ENCODE assay signal across 8 mouse cellular contexts in genomic region chr9:35424671-35425070, GRCm38 (mm10). TPM values are rescaled to one million over a fixed set of nuclear protein-coding genes. Genes with fewer than 3 reads are reported as not detected.
DNase-seq lines count a peak whose midpoint lies in the region; ATAC-seq and TF ChIP-seq lines count a peak whose summit lies in the region.

No protein-coding gene starts in this region.

- no peaks in the 10 kb centered on the region for H3K9me3 ChIP-seq in intestine, embryonic 14.5 days (ENCODE audit: control insufficient read depth, low read length)
- H3K9me3 ChIP-seq in midbrain, postnatal 0 days (ENCODE audit: low read length) = no peaks in the 10 kb centered on the region

- peaks cover 32% of the 10 kb centered on the region for H3K4me1 ChIP-seq in intestine, embryonic 14.5 days (replicated peaks; ENCODE audit: control insufficient read depth, insufficient read depth, low read length)
- H3K4me1 ChIP-seq in midbrain, postnatal 0 days (ENCODE audit: insufficient read depth, low read length) = no peaks in the 10 kb centered on the region

- H3K4me3 ChIP-seq in intestine, embryonic 14.5 days (ENCODE audit: low read depth, low read length) = peak overlapping the region; percentile 32
- peak overlapping the region; percentile 26; the same call in 1 of the 2 replicates for H3K4me3 ChIP-seq in midbrain, postnatal 0 days (ENCODE audit: low read depth, low read length)

- DNase-seq in cerebellum, adult 9-10 months = peak; percentile 50
- no peak for DNase-seq in cerebellum, postnatal 4 days (ENCODE audit: low spot score in 2 of 2)
- DNase-seq in urinary bladder, postnatal 14 days (ENCODE audit: low spot score) = peak; percentile 17
- DNase-seq in urinary bladder, postnatal 4 days (ENCODE audit: low spot score in 2 of 2) = no peak
- DNase-seq in intestine, embryonic 14.5 days (ENCODE audit: low spot score) = peak; percentile 67
- DNase-seq in midbrain, postnatal 0 days (ENCODE audit: low spot score) = peak; percentile 69
- DNase-seq in urinary bladder, postnatal 10 days (ENCODE audit: low spot score) = no peak

- H3K27ac ChIP-seq in intestine, embryonic 14.5 days (ENCODE audit: low read depth) = peak overlapping the region; percentile 59
- H3K27ac ChIP-seq in midbrain, postnatal 0 days (ENCODE audit: low read depth, low read length) = no peak overlapping the region

- whole genome bisulfite sequencing in intestine, embryonic 14.5 days = 7% methylated on average over 8 of the region's 8 CpGs
- 7% methylated on average over 8 of the region's 8 CpGs for WGBS in midbrain, postnatal 0 days

- TF ChIP-seq CTCF in midbrain, postnatal 0 days (IDR thresholded peaks at IDR 0.05) = peak; percentile 45

- peak; percentile 8; the same call in 1 of the 2 replicates for ATAC-seq in intestine, embryonic 14.5 days (replicated peaks; ENCODE audit: low FRiP score, low TSS enrichment, low read depth)
- no peak for ATAC-seq in midbrain, postnatal 0 days (ENCODE audit: low FRiP score)
- ATAC-seq in megakaryocyte, adult 5-6 weeks (ENCODE audit: poor library complexity, severe bottlenecking) = no peak

- no peaks in the 10 kb centered on the region for H3K36me3 ChIP-seq in intestine, embryonic 14.5 days (ENCODE audit: control insufficient read depth, insufficient read depth, low read length)
- H3K36me3 ChIP-seq in midbrain, postnatal 0 days (ENCODE audit: insufficient read depth, low read length) = no peaks in the 10 kb centered on the region

- peak overlapping the region; percentile 18 for H3K9ac ChIP-seq in intestine, embryonic 14.5 days (ENCODE audit: low read length)
- peak overlapping the region; percentile 42 for H3K9ac ChIP-seq in midbrain, postnatal 0 days (replicated peaks; ENCODE audit: low read length, poor library complexity, severe bottlenecking)

- H3K4me2 ChIP-seq in intestine, embryonic 14.5 days (ENCODE audit: low read length) = peak overlapping the region; percentile 51
- H3K4me2 ChIP-seq in midbrain, postnatal 0 days (ENCODE audit: low read depth, low read length, poor library complexity, severe bottlenecking) = peak overlapping the region; percentile 54

- no peaks in the 10 kb centered on the region for H3K27me3 ChIP-seq in intestine, embryonic 14.5 days (replicated peaks; ENCODE audit: control insufficient read depth, insufficient read depth, low read length)
- no peaks in the 10 kb centered on the region for H3K27me3 ChIP-seq in midbrain, postnatal 0 days (ENCODE audit: insufficient read depth, low read length)

RNA-seq across cellular contexts. Expression of gene Cdon, which starts 3.7 kb away (rescaled TPM):
- 9.3 and 11.5 TPM in 2 replicates for polyA plus RNA-seq in intestine, embryonic 14.5 days (2014; fragmentation: Nextera tagmentation; extraction: Ambion mirVana)
- total RNA-seq in midbrain, postnatal 0 days (2014; rRNA removed) = 11.4 and 12.3 TPM in 2 replicates
- polyA plus RNA-seq in midbrain, postnatal 0 days (2015; fragmentation: Nextera tagmentation; extraction: Ambion mirVana) = 0.65 and 0.81 TPM in 2 replicates
- 0.65 and 1.8 TPM in 2 replicates for total RNA-seq in megakaryocyte, adult 5-6 weeks (2015)
- total RNA-seq in megakaryocyte, adult 5-6 weeks (2017) = 0.65 and 2.3 TPM in 2 replicates

Comparison
In these comparisons a context has a peak if more than half of its experiments do, and no peak if none do; other contexts are left out.
1. DNase-seq: peak in cerebellum, adult 9-10 months (single experiment), urinary bladder, postnatal 14 days (single experiment), intestine, embryonic 14.5 days (single experiment) and midbrain, postnatal 0 days (single experiment); none in cerebellum, postnatal 4 days (0 of 2), urinary bladder, postnatal 4 days (0 of 2) and urinary bladder, postnatal 10 days (single experiment).